Mouse (Mus musculus) hindbrain, embryonic 11.5 days (tissue): ENCODE results near the gene Cep70. TPM values are rescaled to one million over a fixed set of nuclear protein-coding genes. Genes with fewer than 3 reads are reported as not detected.

Experiments used
- ATAC-seq: fragments of 200-750 bp; cut with Nextera tagmentation; 2 replicates; pipeline ENCODE4 v1.8.0; 2017; ENCODE audit warnings: mild to moderate bottlenecking, moderate TSS enrichment, moderate library complexity; ENCODE audit not compliant: low FRiP score
- DNase-seq: peaks from one replicate; pipeline ENCODE4 v3.0.0-alpha.2; 2015; ENCODE audit warnings: low spot score
- H3K27ac ChIP-seq: fragments of 300-500 bp; sonication (generic); 2 replicates; pipeline ENCODE4 v1.5.1; 2014; ENCODE audit warnings: mild to moderate bottlenecking, low read depth, low read length
- H3K27me3 ChIP-seq: fragments of 300-500 bp; sonication (generic); 2 replicates; pipeline ENCODE4 v1.6.1; 2014; ENCODE audit warnings: mild to moderate bottlenecking, low read length, moderate library complexity, mixed read lengths; ENCODE audit not compliant: control insufficient read depth, insufficient read depth
- H3K36me3 ChIP-seq: fragments of 300-500 bp; sonication (generic); 2 replicates; pipeline ENCODE4 v1.6.1; 2014; ENCODE audit warnings: mild to moderate bottlenecking, low read length, moderate library complexity, mixed read lengths; ENCODE audit not compliant: control insufficient read depth, insufficient read depth
- H3K4me1 ChIP-seq: fragments of 300-500 bp; sonication (generic); replicated peaks from 2 replicates; pipeline ENCODE4 v1.6.1; 2014; ENCODE audit warnings: low read length, mixed read lengths; ENCODE audit not compliant: control insufficient read depth, insufficient read depth
- H3K4me2 ChIP-seq: fragments of 300-500 bp; sonication (generic); replicated peaks from 2 replicates; pipeline ENCODE4 v1.6.1; 2014; ENCODE audit warnings: mild to moderate bottlenecking, low read depth, low read length
- H3K4me3 ChIP-seq: fragments of 300-500 bp; sonication (generic); 2 replicates; pipeline ENCODE4 v1.5.1; 2014; ENCODE audit warnings: low read depth, low read length
- H3K9ac ChIP-seq: fragments of 300-500 bp; sonication (generic); 2 replicates; pipeline ENCODE4 v1.6.1; 2014; ENCODE audit warnings: low read depth, low read length
- H3K9me3 ChIP-seq: fragments of 300-500 bp; sonication (generic); 2 replicates; pipeline ENCODE4 v1.6.1; 2016; ENCODE audit warnings: low read length; ENCODE audit not compliant: control insufficient read depth
- WGBS: fragments of 180-500 bp; shearing (Covaris S2); extraction: QIAGEN DNeasy Blood & Tissue Kit; methylation state at CpG from one replicate; pipeline ENCODE4 v1.1.7; 2014; 5-methylcytosine and 5-hydroxymethylcytosine counted together
- polyA plus RNA-seq: library from polyadenylated mRNA; unstranded; fragments of >200 nt; fragmentation: Nextera tagmentation; extraction: Ambion mirVana; gene quantifications from 2 replicates; pipeline ENCODE4 v1.2.1, GENCODE M21; 2014

Cep70 gene
- polyA plus RNA-seq, 1 experiment from 2014 or later = 51.0 TPM

DNA sequence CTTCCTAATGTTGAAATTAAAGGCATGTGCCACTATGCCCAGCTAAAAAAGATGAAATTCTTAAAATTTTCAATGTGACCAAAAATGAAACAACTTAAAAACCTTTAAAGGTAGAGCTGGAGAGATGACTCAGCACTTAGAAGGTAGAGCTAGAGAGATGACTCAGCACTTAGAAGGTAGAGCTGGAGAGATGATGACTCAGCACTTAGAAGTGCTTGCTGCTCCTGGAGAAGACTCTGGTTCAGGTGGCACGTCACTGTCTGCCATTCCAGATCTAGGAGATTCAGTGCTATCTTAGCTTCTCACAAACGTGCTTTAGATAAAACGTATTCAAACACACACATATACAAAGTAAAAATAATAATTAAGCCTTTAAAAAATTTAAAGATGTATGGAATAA lies 13.7 kb downstream of the Cep70 start:
- H3K36me3 ChIP-seq = no peaks in the 10 kb centered on the region

DNA sequence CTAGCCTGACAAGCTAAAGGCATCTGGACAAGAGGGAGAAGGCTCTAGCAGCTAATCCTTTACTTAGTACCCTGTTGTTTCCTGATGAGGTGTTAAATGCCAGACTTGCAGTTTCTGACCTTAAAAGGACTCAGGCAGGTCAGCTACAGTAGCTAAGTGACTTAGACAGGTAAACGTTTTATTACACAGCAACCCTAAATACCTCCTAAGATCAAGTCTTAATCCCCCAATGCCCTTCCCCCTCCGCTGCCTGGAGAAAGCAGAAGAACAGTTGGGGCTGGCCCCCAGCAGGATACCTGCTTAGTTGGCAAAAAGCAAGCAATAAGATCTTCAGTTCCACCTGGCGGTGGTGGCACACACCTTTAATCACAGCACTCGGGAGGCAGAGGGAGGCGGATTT lies 15.7 kb downstream of the Cep70 start:
- 77% methylated on average over 5 of the region's 5 CpGs for WGBS
- ATAC-seq = no peak
- DNase-seq = no peak
- Histone ChIP-seq H3K9me3 (no peaks in the 10 kb centered on the region), H3K27ac (no peak overlapping the region), H3K27me3 (no peaks in the 10 kb centered on the region), H3K36me3 (no peaks in the 10 kb centered on the region; the same call in 1 of the 2 replicates), H3K9ac (no peak overlapping the region), H3K4me1 (no peaks in the 10 kb centered on the region), H3K4me2 (no peak overlapping the region), H3K4me3 (no peak overlapping the region)

More for the DNA sequence above, 13.7 kb downstream of the Cep70 start:
- no peak for ATAC-seq
- Histone ChIP-seq H3K4me1 (no peaks in the 10 kb centered on the region), H3K9me3 (no peaks in the 10 kb centered on the region), H3K4me2 (no peak overlapping the region), H3K27ac (no peak overlapping the region), H3K9ac (no peak overlapping the region), H3K4me3 (no peak overlapping the region), H3K27me3 (no peaks in the 10 kb centered on the region)
- WGBS = 94% methylated on average over 3 of the region's 3 CpGs
- no peak for DNase-seq

DNA sequence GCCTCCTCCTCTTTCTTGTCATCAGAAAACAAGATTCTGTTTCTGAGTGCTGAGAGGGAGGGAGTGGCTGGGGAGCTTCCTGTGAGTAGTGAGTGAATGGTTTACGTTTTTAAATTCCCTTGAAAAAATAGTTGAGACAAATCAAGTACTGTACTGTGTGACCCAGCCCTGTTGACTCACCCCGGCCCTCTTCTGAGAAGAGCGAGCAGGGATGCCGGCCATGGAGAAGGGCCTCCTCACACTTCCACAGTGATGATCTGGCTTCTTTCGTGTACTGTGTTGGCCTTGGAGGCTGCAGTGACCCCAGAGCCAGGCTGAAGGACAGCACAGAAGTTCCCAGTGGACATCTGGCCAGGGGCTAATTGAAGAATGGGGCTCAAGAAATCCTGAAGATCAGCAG lies 61.1 kb downstream of the Cep70 start:
- Histone ChIP-seq H3K4me1 (no peaks in the 10 kb centered on the region), H3K9ac (no peak overlapping the region), H3K36me3 (no peaks in the 10 kb centered on the region), H3K4me2 (no peak overlapping the region), H3K9me3 (no peaks in the 10 kb centered on the region), H3K27ac (no peak overlapping the region), H3K27me3 (no peaks in the 10 kb centered on the region), H3K4me3 (no peak overlapping the region)
- DNase-seq (no peak), ATAC-seq (no peak)
- 88% methylated on average over 5 of the region's 5 CpGs for WGBS

DNA sequence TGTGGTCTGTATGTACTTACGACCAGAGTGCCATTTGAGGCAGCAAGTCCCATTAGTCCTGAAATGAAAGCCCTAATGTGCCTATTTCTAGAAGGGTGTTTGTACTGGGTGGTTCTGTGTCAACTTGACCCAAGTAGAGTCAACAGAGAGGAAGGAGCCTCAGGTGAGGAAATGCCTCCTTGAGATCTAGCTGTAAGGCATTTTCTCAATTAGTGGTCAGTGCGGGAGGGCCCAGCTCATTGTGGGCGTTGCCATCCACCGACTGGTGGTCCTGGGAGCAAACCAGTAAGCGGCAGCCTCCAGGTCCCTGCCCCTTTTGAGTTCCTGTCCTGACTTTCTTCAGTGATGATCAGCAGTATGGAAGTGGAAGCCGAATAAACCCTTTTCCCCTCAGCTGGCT lies 63.1 kb downstream of the Cep70 start:
- Histone ChIP-seq H3K4me3 (no peak overlapping the region), H3K27me3 (no peaks in the 10 kb centered on the region), H3K4me1 (no peaks in the 10 kb centered on the region), H3K9me3 (no peaks in the 10 kb centered on the region), H3K9ac (no peak overlapping the region), H3K4me2 (no peak overlapping the region), H3K27ac (no peak overlapping the region), H3K36me3 (no peaks in the 10 kb centered on the region)
- DNase-seq (no peak), ATAC-seq (no peak)
- WGBS = 91% methylated on average over 6 of the region's 6 CpGs

DNA sequence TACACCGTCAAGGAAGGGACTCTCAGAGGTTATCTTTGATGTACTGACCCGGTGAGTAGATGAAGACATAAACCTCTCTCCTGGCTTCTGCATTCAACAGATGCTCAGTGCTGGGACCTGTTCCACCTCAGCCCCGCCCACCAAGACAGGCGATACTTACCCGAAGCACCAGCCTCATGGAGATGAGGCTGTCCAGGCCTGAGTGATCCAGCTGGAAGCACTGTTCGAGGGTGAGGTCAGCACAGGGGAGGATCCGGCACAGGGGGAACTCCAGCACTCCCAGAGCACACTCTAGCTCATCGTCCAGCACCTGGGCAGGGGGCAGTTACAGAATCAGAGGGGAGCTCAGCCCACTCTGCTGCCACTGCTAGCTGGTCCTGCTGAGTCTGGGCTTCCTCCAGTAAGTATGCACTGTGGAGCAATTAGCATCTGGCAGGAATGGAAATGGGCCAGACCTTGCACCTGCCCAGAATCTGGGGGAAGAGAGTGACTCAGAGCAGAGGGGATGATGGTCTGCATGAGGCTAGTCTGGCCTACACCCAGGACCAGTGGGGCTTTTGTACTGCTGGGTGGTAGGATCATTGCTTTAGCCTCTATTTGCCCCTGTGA lies 76.3 kb downstream of the Cep70 start:
- Histone ChIP-seq H3K4me3 (no peak overlapping the region), H3K27ac (no peak overlapping the region), H3K27me3 (no peaks in the 10 kb centered on the region), H3K36me3 (no peaks in the 10 kb centered on the region), H3K4me1 (no peaks in the 10 kb centered on the region), H3K4me2 (no peak overlapping the region), H3K9ac (no peak overlapping the region), H3K9me3 (no peaks in the 10 kb centered on the region)
- 64% methylated on average over 8 of the region's 8 CpGs for WGBS
- no peak for DNase-seq
- ATAC-seq = no peak

DNA sequence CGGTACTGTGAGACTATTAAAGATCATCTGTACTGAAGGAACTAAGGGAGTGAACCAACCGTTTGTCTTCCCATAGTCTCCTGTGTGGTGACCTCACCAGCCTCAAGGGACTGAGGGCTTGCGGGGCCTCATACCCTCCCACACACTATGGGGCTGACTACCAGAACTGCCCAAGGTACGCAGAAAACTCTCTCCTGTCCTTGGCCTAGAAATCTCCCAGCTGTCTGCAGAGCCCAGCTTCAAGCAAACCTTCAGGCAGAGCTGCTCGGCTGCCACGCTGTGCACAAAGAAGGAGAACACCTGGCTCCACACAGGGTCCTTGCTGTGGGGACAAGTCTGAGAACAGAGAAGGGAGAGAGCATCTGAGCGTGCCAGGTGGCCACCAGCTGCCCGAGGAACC lies 76.8 kb downstream of the Cep70 start:
- Histone ChIP-seq H3K4me2 (no peak overlapping the region), H3K27me3 (no peaks in the 10 kb centered on the region), H3K4me1 (no peaks in the 10 kb centered on the region), H3K27ac (no peak overlapping the region), H3K9ac (no peak overlapping the region), H3K4me3 (no peak overlapping the region), H3K9me3 (no peaks in the 10 kb centered on the region), H3K36me3 (no peaks in the 10 kb centered on the region)
- WGBS = 88% methylated on average over 8 of the region's 8 CpGs
- no peak for ATAC-seq
- no peak for DNase-seq

DNA sequence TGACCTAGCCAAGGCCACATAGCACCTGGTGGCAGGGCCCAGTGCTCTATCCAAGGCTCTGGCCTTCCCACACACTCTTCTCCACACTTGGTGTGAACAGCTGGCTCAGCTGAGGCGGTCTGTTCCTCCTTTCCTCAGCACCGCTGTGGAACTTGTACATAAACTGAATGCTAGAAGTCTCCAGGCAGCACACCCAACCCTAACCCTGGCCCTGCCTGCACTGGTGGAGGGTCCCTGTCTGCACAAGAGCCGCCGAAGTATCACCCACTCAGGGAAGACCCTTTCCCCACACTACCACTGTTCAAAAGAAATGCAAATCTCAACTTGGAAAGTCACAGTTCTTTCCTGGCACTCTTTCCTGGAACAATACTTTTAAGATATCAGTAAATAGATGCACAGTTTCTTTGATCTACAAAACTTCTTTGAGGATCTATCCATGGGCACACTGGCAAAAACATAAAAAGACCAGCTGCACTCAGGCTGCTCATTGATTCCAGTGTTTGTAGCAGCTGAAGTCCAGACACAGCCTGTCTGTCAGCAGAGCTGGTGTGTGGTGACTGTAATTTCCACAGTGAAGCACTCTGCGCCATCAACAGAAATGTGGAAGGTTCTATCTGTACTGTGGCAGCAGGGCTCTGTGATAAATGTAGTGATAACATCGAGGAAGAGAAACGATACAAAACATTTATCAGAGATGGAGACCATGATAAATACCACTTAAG lies 82.2 kb downstream of the Cep70 start:
- 90% methylated on average over 7 of the region's 7 CpGs for WGBS

DNA sequence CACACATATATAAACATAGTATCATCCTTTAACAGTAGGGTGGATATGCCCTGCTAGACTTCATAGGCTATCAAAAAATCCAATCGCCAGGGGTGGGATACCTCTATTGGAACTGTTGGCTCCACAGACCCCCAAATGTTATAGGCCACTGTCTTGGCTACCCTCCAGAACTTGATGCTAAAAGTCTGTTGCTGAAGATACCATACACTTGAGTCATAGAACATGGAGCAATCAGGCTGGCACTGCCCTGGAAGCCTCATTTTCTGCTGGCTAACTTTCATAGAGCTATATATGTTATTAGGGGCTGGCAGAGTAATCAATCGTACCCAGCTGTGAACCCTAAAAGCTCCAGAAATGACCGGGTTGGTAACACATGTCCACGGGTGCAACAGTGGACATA lies 82.8 kb downstream of the Cep70 start:
- Histone ChIP-seq H3K4me3 (no peak overlapping the region), H3K27ac (no peak overlapping the region), H3K4me2 (no peak overlapping the region), H3K4me1 (no peaks in the 10 kb centered on the region), H3K9me3 (no peaks in the 10 kb centered on the region), H3K36me3 (no peaks in the 10 kb centered on the region), H3K9ac (no peak overlapping the region), H3K27me3 (no peaks in the 10 kb centered on the region)
- DNase-seq (no peak), ATAC-seq (no peak)
- WGBS = 85% methylated on average over 4 of the region's 4 CpGs

More for the DNA sequence above, 82.2 kb downstream of the Cep70 start:
- DNase-seq = no peak
- H3K4me3 ChIP-seq = no peak overlapping the region
- H3K4me1 ChIP-seq = no peaks in the 10 kb centered on the region
- no peak overlapping the region for H3K9ac ChIP-seq
- no peak for ATAC-seq
- no peaks in the 10 kb centered on the region for H3K27me3 ChIP-seq
- no peak overlapping the region for H3K27ac ChIP-seq
- no peak overlapping the region for H3K4me2 ChIP-seq
- no peaks in the 10 kb centered on the region for H3K9me3 ChIP-seq
- no peaks in the 10 kb centered on the region for H3K36me3 ChIP-seq

DNA sequence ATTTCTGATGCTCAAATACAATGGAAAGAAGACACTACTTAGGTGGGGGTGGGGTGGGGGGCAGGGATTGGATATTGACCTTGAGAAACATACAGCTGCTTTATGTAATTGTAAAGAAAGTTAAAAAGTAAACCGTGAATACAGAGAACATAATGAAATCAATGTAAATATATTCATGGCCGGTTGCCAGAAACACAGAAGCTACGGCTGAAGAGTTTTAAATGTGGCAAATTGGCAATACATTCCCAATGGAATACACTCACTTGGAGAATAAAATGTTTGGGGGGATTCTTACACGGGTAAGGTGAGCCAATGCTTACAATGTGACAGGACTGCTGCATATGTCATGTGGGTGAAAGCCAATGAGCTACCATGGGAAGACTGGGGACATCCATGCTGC lies 83.7 kb downstream of the Cep70 start:
- ATAC-seq = no peak
- Histone ChIP-seq H3K9me3 (no peaks in the 10 kb centered on the region), H3K9ac (no peak overlapping the region), H3K4me3 (no peak overlapping the region), H3K27me3 (no peaks in the 10 kb centered on the region), H3K4me1 (no peaks in the 10 kb centered on the region), H3K27ac (no peak overlapping the region), H3K36me3 (no peaks in the 10 kb centered on the region), H3K4me2 (no peak overlapping the region)
- WGBS = 77% methylated on average over 4 of the region's 4 CpGs
- DNase-seq = no peak
